Mouse (Mus musculus) E14TG2a.4 (cell line): ENCODE data around the gene Mylk3.

Experiments
- CTCF ChIP-seq: conservative IDR thresholded peaks from 2 replicates; pipeline ENCODE4 v1.5.1; 2014; ENCODE audit warnings: low read length
- NANOG ChIP-seq: IDR thresholded peaks from 2 replicates; pipeline ENCODE4 v1.6.1; 2014; ENCODE audit warnings: borderline replicate concordance, low read length, mixed read lengths

GRCm38 (mm10) chr8:85386205-85386604, at the start of gene Mylk3:
- TF ChIP-seq CTCF, result no peak
- no peak for TF ChIP-seq NANOG
